Mouse (Mus musculus) liver, embryonic 13.5 days (tissue): ENCODE measurements at regions not wholly inside any gene's neighbourhood (a gene's known extent, or its start where the extent isn't known, plus 50 kb on each side); places are given as distances from the start of the nearest gene placed in this dataset.
"Not testable (repeated sequence)": the region's sequence is repeated elsewhere in the genome, so short reads cannot be mapped to it uniquely, and the experiment has no call there.

ENCODE experiments used
- ATAC-seq: fragments of 200-750 bp; cut with Nextera tagmentation; 2 replicates; pipeline ENCODE4 v1.8.0; 2017; ENCODE audit warnings: low read depth, mild to moderate bottlenecking, moderate number of reproducible peaks, moderate library complexity
- DNase-seq: peaks from one replicate; pipeline ENCODE4 v3.0.0; 2022
- H3K27ac ChIP-seq: fragments of 300-500 bp; sonication (generic); 2 replicates; pipeline ENCODE4 v1.5.1; 2015; ENCODE audit warnings: moderate library complexity, mild to moderate bottlenecking, inconsistent platforms
- H3K27me3 ChIP-seq: fragments of 300-500 bp; sonication (generic); 2 replicates; pipeline ENCODE4 v1.6.1; 2015; ENCODE audit warnings: mild to moderate bottlenecking, inconsistent platforms
- H3K36me3 ChIP-seq: fragments of 300-500 bp; sonication (generic); 2 replicates; pipeline ENCODE4 v1.6.1; 2015; ENCODE audit warnings: mild to moderate bottlenecking, inconsistent platforms
- H3K4me1 ChIP-seq: fragments of 300-500 bp; sonication (generic); replicated peaks from 2 replicates; pipeline ENCODE4 v1.6.1; 2015; ENCODE audit warnings: inconsistent platforms
- H3K4me2 ChIP-seq: fragments of 300-500 bp; sonication (generic); 2 replicates; pipeline ENCODE4 v1.6.1; 2015; ENCODE audit warnings: inconsistent platforms, mild to moderate bottlenecking, moderate library complexity
- H3K4me3 ChIP-seq: fragments of 300-500 bp; sonication (generic); replicated peaks from 2 replicates; pipeline ENCODE4 v1.5.1; 2015; ENCODE audit warnings: mild to moderate bottlenecking, inconsistent platforms
- H3K9ac ChIP-seq: fragments of 300-500 bp; sonication (generic); 2 replicates; pipeline ENCODE4 v1.6.1; 2015; ENCODE audit warnings: mild to moderate bottlenecking, inconsistent platforms
- H3K9me3 ChIP-seq: fragments of 300-500 bp; sonication (generic); replicated peaks from 2 replicates; pipeline ENCODE4 v1.6.1; 2016; ENCODE audit warnings: inconsistent platforms
- WGBS: fragments of 180-500 bp; shearing (Covaris S2); methylation state at CpG from one replicate; pipeline ENCODE4 v1.1.7; 2015; ENCODE audit not compliant: insufficient replicate concordance; 5-methylcytosine and 5-hydroxymethylcytosine counted together

GRCm38 (mm10) chr10:96708471-96708870 lies 91.7 kb downstream of the Btg1 start:
- Histone ChIP-seq H3K27ac (no peak overlapping the region), H3K9ac (no peak overlapping the region), H3K4me2 (no peak overlapping the region), H3K27me3 (no peaks in the 10 kb centered on the region), H3K36me3 (no peaks in the 10 kb centered on the region), H3K4me3 (no peak overlapping the region), H3K9me3 (no peaks in the 10 kb centered on the region), H3K4me1 (no peaks in the 10 kb centered on the region)
- ATAC-seq (no peak), DNase-seq (no peak)
- WGBS, result 58% methylated on average over 2 of the region's 2 CpGs

GRCm38 (mm10) chr10:96709698-96710356 lies 93.0 kb downstream of the Btg1 start:
- no peak for ATAC-seq
- Histone ChIP-seq H3K9ac (no peak overlapping the region), H3K9me3 (no peaks in the 10 kb centered on the region), H3K27me3 (no peaks in the 10 kb centered on the region), H3K4me2 (no peak overlapping the region), H3K4me1 (no peaks in the 10 kb centered on the region), H3K27ac (no peak overlapping the region), H3K4me3 (no peak overlapping the region), H3K36me3 (no peaks in the 10 kb centered on the region)
- WGBS, result 73% methylated on average over 13 of the region's 13 CpGs
- DNase-seq, result no peak

- no peaks in the 10 kb centered on the region for H3K9me3 ChIP-seq
- no peaks in the 10 kb centered on the region for H3K4me1 ChIP-seq
- ATAC-seq (no peak), DNase-seq (no peak)
- H3K4me2 ChIP-seq, result no peak overlapping the region
- WGBS, result 53% methylated on average over 2 of the region's 2 CpGs
- no peak overlapping the region for H3K9ac ChIP-seq
- H3K4me3 ChIP-seq, result no peak overlapping the region
- no peaks in the 10 kb centered on the region for H3K36me3 ChIP-seq
- no peaks in the 10 kb centered on the region for H3K27me3 ChIP-seq
- H3K27ac ChIP-seq, result no peak overlapping the region
Measured at GRCm38 (mm10) chr10:96711993-96712392, 95.2 kb downstream of the Btg1 start.

GRCm38 (mm10) chr10:96714702-96715101 lies 97.9 kb downstream of the Btg1 start:
- Histone ChIP-seq H3K9ac (no peak overlapping the region), H3K27ac (no peak overlapping the region), H3K4me2 (no peak overlapping the region), H3K4me3 (no peak overlapping the region), H3K9me3 (no peaks in the 10 kb centered on the region), H3K4me1 (no peaks in the 10 kb centered on the region), H3K27me3 (no peaks in the 10 kb centered on the region), H3K36me3 (no peaks in the 10 kb centered on the region)
- WGBS, result 46% methylated on average over 2 of the region's 2 CpGs
- DNase-seq (no peak), ATAC-seq (no peak)

GRCm38 (mm10) chr10:96717281-96717680 lies 100.5 kb downstream of the Btg1 start:
- peaks cover 14% of the 10 kb centered on the region for H3K4me1 ChIP-seq
- H3K4me3 ChIP-seq, result no peak overlapping the region
- 66% methylated on average over 7 of the region's 7 CpGs for WGBS
- no peak overlapping the region for H3K4me2 ChIP-seq
- H3K9me3 ChIP-seq, result no peaks in the 10 kb centered on the region
- DNase-seq (no peak), ATAC-seq (no peak)
- H3K9ac ChIP-seq, result no peak overlapping the region
- no peaks in the 10 kb centered on the region for H3K36me3 ChIP-seq
- H3K27ac ChIP-seq, result no peak overlapping the region
- no peaks in the 10 kb centered on the region for H3K27me3 ChIP-seq

- not testable (repeated sequence) for H3K36me3 ChIP-seq, DNase-seq, H3K27ac ChIP-seq, H3K9ac ChIP-seq, H3K27me3 ChIP-seq, H3K4me2 ChIP-seq, ATAC-seq, H3K4me3 ChIP-seq, H3K9me3 ChIP-seq
- 76% methylated on average over 7 of the region's 7 CpGs for WGBS
- H3K4me1 ChIP-seq, result peaks cover 22% of the 10 kb centered on the region
Measured at GRCm38 (mm10) chr10:96718706-96719105, 101.9 kb downstream of the Btg1 start.

- no peak overlapping the region for H3K9ac ChIP-seq
- H3K4me3 ChIP-seq, result no peak overlapping the region
- peaks cover 29% of the 10 kb centered on the region for H3K4me1 ChIP-seq
- 71% methylated on average over 7 of the region's 7 CpGs for WGBS
- H3K4me2 ChIP-seq, result no peak overlapping the region
- H3K9me3 ChIP-seq, result no peaks in the 10 kb centered on the region
- no peak overlapping the region for H3K27ac ChIP-seq
- H3K36me3 ChIP-seq, result no peaks in the 10 kb centered on the region
- no peaks in the 10 kb centered on the region for H3K27me3 ChIP-seq
- ATAC-seq, result no peak
- no peak for DNase-seq
Measured at GRCm38 (mm10) chr10:96720281-96720711, 103.5 kb downstream of the Btg1 start.

GRCm38 (mm10) chr10:96720956-96721688 lies 104.3 kb downstream of the Btg1 start:
- 57% methylated on average over 9 of the region's 9 CpGs for WGBS
- no peaks in the 10 kb centered on the region for H3K36me3 ChIP-seq
- no peaks in the 10 kb centered on the region for H3K9me3 ChIP-seq
- no peak overlapping the region for H3K4me3 ChIP-seq
- DNase-seq (no peak), ATAC-seq (peak; percentile 53)
- H3K27ac ChIP-seq, result no peak overlapping the region
- no peak overlapping the region for H3K9ac ChIP-seq
- H3K27me3 ChIP-seq, result no peaks in the 10 kb centered on the region
- peaks cover 29% of the 10 kb centered on the region for H3K4me1 ChIP-seq
- H3K4me2 ChIP-seq, result no peak overlapping the region

- H3K4me3 ChIP-seq, result no peak overlapping the region
- H3K9me3 ChIP-seq, result no peaks in the 10 kb centered on the region
- no peak overlapping the region for H3K9ac ChIP-seq
- H3K4me2 ChIP-seq, result no peak overlapping the region
- peak; percentile 90 for ATAC-seq
- peak; percentile 62 for DNase-seq
- H3K27me3 ChIP-seq, result no peaks in the 10 kb centered on the region
- H3K36me3 ChIP-seq, result no peaks in the 10 kb centered on the region
- no peak overlapping the region for H3K27ac ChIP-seq
- WGBS, result 15% methylated on average over 9 of the region's 9 CpGs
- H3K4me1 ChIP-seq, result peaks cover 29% of the 10 kb centered on the region
Measured at GRCm38 (mm10) chr10:96722491-96722890, 105.7 kb downstream of the Btg1 start.

- no peak overlapping the region for H3K4me3 ChIP-seq
- no peaks in the 10 kb centered on the region for H3K9me3 ChIP-seq
- DNase-seq (no peak), ATAC-seq (no peak)
- WGBS, result 77% methylated on average over 6 of the region's 6 CpGs
- H3K36me3 ChIP-seq, result no peaks in the 10 kb centered on the region
- peaks cover 29% of the 10 kb centered on the region for H3K4me1 ChIP-seq
- no peak overlapping the region for H3K9ac ChIP-seq
- no peak overlapping the region for H3K27ac ChIP-seq
- H3K27me3 ChIP-seq, result no peaks in the 10 kb centered on the region
- no peak overlapping the region for H3K4me2 ChIP-seq
Measured at GRCm38 (mm10) chr10:96723071-96723470, 106.3 kb downstream of the Btg1 start.

GRCm38 (mm10) chr10:96724436-96725175 lies 107.8 kb downstream of the Btg1 start:
- Histone ChIP-seq H3K4me1 (peaks cover 29% of the 10 kb centered on the region), H3K9me3 (no peaks in the 10 kb centered on the region), H3K27me3 (no peaks in the 10 kb centered on the region), H3K4me2 (no peak overlapping the region), H3K36me3 (no peaks in the 10 kb centered on the region), H3K9ac (no peak overlapping the region), H3K27ac (no peak overlapping the region), H3K4me3 (no peak overlapping the region)
- ATAC-seq (peak; percentile 44; the same call in 1 of the 2 replicates), DNase-seq (peak; percentile 11)
- WGBS, result 28% methylated on average over 11 of the region's 11 CpGs
